Mouse (Mus musculus) kidney, postnatal 14 days (tissue): ENCODE measurements around the gene Mindy3.

ENCODE experiments used
- DNase-seq: peaks from one replicate; pipeline ENCODE4 v3.0.0; 2022; ENCODE audit warnings: mixed read lengths

Mindy3 gene

GRCm38 (mm10) chr2:12300449-12301228, 118.6 kb downstream of the Mindy3 start:
- DNase-seq = peak; percentile 18

- DNase-seq = no peak
Measured at GRCm38 (mm10) chr2:12297287-12297686, 122.0 kb downstream of the Mindy3 start.
